Mouse (Mus musculus) C2C12 (cell line): ENCODE data around the gene Srf. TPM values are rescaled to one million over a fixed set of nuclear protein-coding genes. Genes with fewer than 3 reads are reported as not detected.
"Not testable (repeated sequence)": the region's sequence is repeated elsewhere in the genome, so short reads cannot be mapped to it uniquely, and the experiment has no call there.

ENCODE experiments used
- H3K27me3 ChIP-seq: one replicate; pipeline ENCODE4 v1.6.1; 2011; ENCODE audit not compliant: control insufficient read depth, insufficient read depth, insufficient read length
- H3K36me3 ChIP-seq: one replicate; pipeline ENCODE4 v1.6.1; 2011; ENCODE audit not compliant: control insufficient read depth, insufficient read depth
- H3K4me3 ChIP-seq: one replicate; pipeline ENCODE4 v1.5.1; 2011; ENCODE audit warnings: mild to moderate bottlenecking, control low read depth; ENCODE audit not compliant: poor library complexity, insufficient read depth, severe bottlenecking
- H3K79me2 ChIP-seq: one replicate; pipeline ENCODE4 v1.6.1; 2011; ENCODE audit not compliant: control insufficient read depth, insufficient read depth
- H3K79me3 ChIP-seq: one replicate; pipeline ENCODE4 v1.6.1; 2011; ENCODE audit warnings: low read depth, control low read depth
- H3ac ChIP-seq: one replicate; pipeline ENCODE3; 2011; ENCODE audit warnings: low read depth; ENCODE audit not compliant: control insufficient read depth, insufficient read length
- CEBPB ChIP-seq: IDR thresholded peaks from one replicate; pipeline ENCODE4 v1.6.1; 2011; ENCODE audit warnings: low read depth, mild to moderate bottlenecking, control low read depth, moderate library complexity
- CTCF ChIP-seq: IDR thresholded peaks from one replicate; pipeline ENCODE4 v1.5.1; 2011; ENCODE audit not compliant: control insufficient read depth, insufficient read depth, insufficient read length
- FOSL1 ChIP-seq: IDR thresholded peaks from one replicate; pipeline ENCODE4 v1.8.0; 2011; ENCODE audit warnings: mild to moderate bottlenecking, low read length; ENCODE audit not compliant: poor library complexity, insufficient read depth, severe bottlenecking
- MAX ChIP-seq: IDR thresholded peaks from one replicate; pipeline ENCODE4 v1.6.1; 2011; ENCODE audit warnings: mild to moderate bottlenecking, control low read depth
- MYOD1 ChIP-seq: IDR thresholded peaks from one replicate; pipeline ENCODE4 v1.6.1; 2011; ENCODE audit warnings: low read depth; ENCODE audit not compliant: control insufficient read depth, insufficient read length
- MYOG ChIP-seq: IDR thresholded peaks from one replicate; pipeline ENCODE4 v1.6.1; 2011; ENCODE audit not compliant: control insufficient read depth, insufficient read length; ENCODE audit errors: extremely low read depth
- USF1 ChIP-seq: IDR thresholded peaks from one replicate; pipeline ENCODE4 v1.6.1; 2011; ENCODE audit warnings: low read depth, mild to moderate bottlenecking, control low read depth, moderate library complexity
- polyA plus RNA-seq: library from polyadenylated mRNA; unstranded; fragments of >200 nt; fragmentation: generic; extraction: Trizol; gene quantifications from one replicate; pipeline ENCODE4 v1.2.1, GENCODE M21; 2012; ENCODE audit warnings: missing spikeins

Srf gene
- polyA plus RNA-seq, 1 experiment = 101 TPM

GRCm38 (mm10) chr17:46576070-46576469, 20.1 kb upstream of the Srf start:
- H3K36me3 ChIP-seq = no peaks in the 10 kb centered on the region
- no peaks in the 10 kb centered on the region for H3K27me3 ChIP-seq
- H3K79me3 ChIP-seq = no peaks in the 10 kb centered on the region
- TF ChIP-seq MYOD1 (no peak), MYOG (no peak), CEBPB (no peak), FOSL1 (no peak), CTCF (no peak), MAX (no peak), USF1 (no peak)
- no peaks in the 10 kb centered on the region for H3K79me2 ChIP-seq
- H3K4me3 ChIP-seq = no peak overlapping the region
- H3ac ChIP-seq = no peak overlapping the region

DNA sequence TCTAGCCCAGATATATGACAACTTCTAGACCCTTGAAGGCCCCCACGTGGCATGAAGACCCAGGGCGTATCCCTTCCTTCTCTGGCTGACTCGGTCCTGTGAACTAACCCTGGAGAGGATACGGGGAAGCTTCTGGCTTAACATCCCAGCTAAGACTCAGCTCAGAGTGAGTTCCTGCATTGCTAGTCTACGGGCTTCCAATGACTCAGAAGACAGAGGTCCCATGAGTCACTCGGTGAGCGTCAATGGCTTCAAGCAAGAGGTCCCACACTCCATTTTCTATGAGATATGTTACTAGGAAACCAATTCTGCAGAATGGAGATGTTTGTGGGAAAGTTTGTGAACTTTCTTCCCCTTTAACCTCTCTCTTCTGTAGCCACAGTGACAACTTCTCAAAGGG, 18.6 kb upstream of the Srf start:
- Histone ChIP-seq H3K4me3 (no peak overlapping the region), H3ac (no peak overlapping the region), H3K79me2 (no peaks in the 10 kb centered on the region), H3K79me3 (no peaks in the 10 kb centered on the region), H3K36me3 (no peaks in the 10 kb centered on the region), H3K27me3 (no peaks in the 10 kb centered on the region)
- TF ChIP-seq CTCF (no peak), MAX (no peak)

DNA sequence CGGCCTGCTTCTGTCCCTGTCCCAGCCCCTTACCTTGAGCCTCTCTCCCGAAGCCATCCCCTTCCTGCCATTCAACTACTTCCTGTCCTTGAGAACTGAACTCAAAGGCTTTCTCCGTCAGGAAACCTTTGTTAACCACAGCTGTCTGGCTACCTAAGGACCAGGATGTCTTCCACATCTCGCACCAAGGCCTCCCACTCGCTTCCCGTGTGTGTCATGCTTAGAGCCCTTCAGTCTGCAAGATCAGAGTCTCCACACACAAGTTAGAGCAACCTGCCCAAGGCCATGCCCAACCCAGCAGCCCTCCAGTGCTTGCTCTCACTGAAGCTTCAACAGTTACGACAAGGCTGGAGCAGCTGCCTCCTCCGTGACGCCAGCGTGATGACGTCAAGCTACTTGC, 15.0 kb upstream of the Srf start:
- H3K36me3 ChIP-seq = no peaks in the 10 kb centered on the region
- TF ChIP-seq MAX (no peak), FOSL1 (no peak), MYOG (no peak), USF1 (no peak), CEBPB (no peak), CTCF (no peak), MYOD1 (no peak)
- no peaks in the 10 kb centered on the region for H3K79me3 ChIP-seq
- no peak overlapping the region for H3ac ChIP-seq
- no peaks in the 10 kb centered on the region for H3K79me2 ChIP-seq
- H3K27me3 ChIP-seq = no peaks in the 10 kb centered on the region
- no peak overlapping the region for H3K4me3 ChIP-seq

- H3K79me2 ChIP-seq = peaks cover 18% of the 10 kb centered on the region
- H3K27me3 ChIP-seq = no peaks in the 10 kb centered on the region
- no peak overlapping the region for H3K4me3 ChIP-seq
- no peak for TF ChIP-seq CTCF
- no peak for TF ChIP-seq MAX
- TF ChIP-seq CEBPB = no peak
- TF ChIP-seq FOSL1 = no peak
- no peak for TF ChIP-seq MYOD1
- no peak for TF ChIP-seq USF1
- no peak for TF ChIP-seq MYOG
- H3ac ChIP-seq = no peak overlapping the region
- H3K36me3 ChIP-seq = no peaks in the 10 kb centered on the region
- peaks cover 13% of the 10 kb centered on the region for H3K79me3 ChIP-seq
Observed at GRCm38 (mm10) chr17:46559146-46559545, 3.2 kb upstream of the Srf start.

- Histone ChIP-seq H3K4me3 (no peak overlapping the region), H3ac (no peak overlapping the region), H3K36me3 (no peaks in the 10 kb centered on the region), H3K79me3 (peaks cover 22% of the 10 kb centered on the region), H3K79me2 (peaks cover 27% of the 10 kb centered on the region), H3K27me3 (no peaks in the 10 kb centered on the region)
- no peak for TF ChIP-seq MAX
- TF ChIP-seq CTCF = no peak
- TF ChIP-seq CEBPB = no peak
- no peak for TF ChIP-seq MYOG
- TF ChIP-seq FOSL1 = no peak
- no peak for TF ChIP-seq USF1
- TF ChIP-seq MYOD1 = no peak
Observed at GRCm38 (mm10) chr17:46558151-46558550, 2.2 kb upstream of the Srf start.

- H3K4me3 ChIP-seq = not testable (repeated sequence)
Observed at GRCm38 (mm10) chr17:46557321-46557720, 1.3 kb upstream of the Srf start.

DNA sequence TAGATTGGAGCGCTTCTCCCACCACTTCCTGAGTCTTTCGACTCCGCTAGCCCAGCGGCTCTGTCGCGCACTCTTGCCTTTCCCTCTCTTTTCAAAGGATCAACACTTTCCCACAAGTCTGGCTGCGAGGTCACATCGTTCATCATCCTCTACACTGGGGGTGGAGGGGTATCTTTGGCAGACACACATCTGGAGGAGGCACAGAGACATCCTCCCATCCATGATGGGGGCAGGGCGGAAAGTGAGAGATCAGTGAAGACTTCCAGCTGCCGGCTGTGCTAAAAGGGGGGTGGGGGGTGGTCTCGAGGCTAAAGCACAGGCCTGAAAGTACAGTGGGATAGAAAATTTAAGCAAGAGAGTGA, 590 bp upstream of the Srf start:
- Histone ChIP-seq H3K79me2 (peaks cover 38% of the 10 kb centered on the region), H3ac (peak overlapping the region; percentile 9), H3K27me3 (no peaks in the 10 kb centered on the region), H3K79me3 (peaks cover 27% of the 10 kb centered on the region), H3K36me3 (peaks cover 9% of the 10 kb centered on the region), H3K4me3 (no peak overlapping the region)
- TF ChIP-seq FOSL1 (no peak), MAX (no peak), CTCF (no peak), USF1 (no peak), MYOG (no peak), MYOD1 (no peak), CEBPB (no peak)

More at GRCm38 (mm10) chr17:46557321-46557720, 1.3 kb upstream of the Srf start:
- H3ac ChIP-seq, H3K27me3 ChIP-seq, H3K36me3 ChIP-seq: not testable (repeated sequence)
- peaks cover 31% of the 10 kb centered on the region for H3K79me2 ChIP-seq
- peaks cover 22% of the 10 kb centered on the region for H3K79me3 ChIP-seq
